Mouse (Mus musculus): ENCODE measurements around the gene Tcp11l1.

Tcp11l1 gene

GRCm38 (mm10) chr2:104711585-104712485 is at the start of gene Tcp11l1:
Gene Tcp11l1 (minus strand): TSS chr2:104712169.
- DNase-seq (ENCODE audit: low spot score): peak; percentile 27

- no peak for DNase-seq (ENCODE audit: low spot score)
Measured at GRCm38 (mm10) chr2:104750611-104751010, 38.6 kb upstream of the Tcp11l1 start.

- no peak for DNase-seq (ENCODE audit: low spot score)
Measured at GRCm38 (mm10) chr2:104748652-104749183, 36.7 kb upstream of the Tcp11l1 start.

- no peak for DNase-seq (ENCODE audit: low spot score)
Measured at GRCm38 (mm10) chr2:104746251-104746650, 34.3 kb upstream of the Tcp11l1 start.

- no peak for DNase-seq (ENCODE audit: low spot score)
Measured at GRCm38 (mm10) chr2:104743971-104744370, 32.0 kb upstream of the Tcp11l1 start.

- DNase-seq (ENCODE audit: low spot score): no peak
Measured at GRCm38 (mm10) chr2:104743160-104743559, 31.2 kb upstream of the Tcp11l1 start.

- DNase-seq (ENCODE audit: low spot score): peak; percentile 81
Measured at GRCm38 (mm10) chr2:104742741-104743064, 30.7 kb upstream of the Tcp11l1 start, which contains the start of gene Depdc7. Gene Depdc7 (minus strand): TSS chr2:104742878.

- no peak for DNase-seq (ENCODE audit: low spot score)
Measured at GRCm38 (mm10) chr2:104741896-104742740, 30.1 kb upstream of the Tcp11l1 start.

- no peak for DNase-seq (ENCODE audit: low spot score)
Measured at GRCm38 (mm10) chr2:104741015-104741758, 29.2 kb upstream of the Tcp11l1 start.

- DNase-seq (ENCODE audit: low spot score): no peak
Measured at GRCm38 (mm10) chr2:104740248-104740949, 28.4 kb upstream of the Tcp11l1 start.

GRCm38 (mm10) chr2:104739691-104740090 is 27.7 kb upstream of the Tcp11l1 start:
- DNase-seq (ENCODE audit: low spot score): no peak

- no peak for DNase-seq (ENCODE audit: low spot score)
Measured at GRCm38 (mm10) chr2:104736241-104736640, 24.3 kb upstream of the Tcp11l1 start.

- no peak for DNase-seq (ENCODE audit: low spot score)
Measured at GRCm38 (mm10) chr2:104732562-104733256, 20.7 kb upstream of the Tcp11l1 start.

GRCm38 (mm10) chr2:104732033-104732444 is 20.1 kb upstream of the Tcp11l1 start:
- DNase-seq (ENCODE audit: low spot score): peak; percentile 6

- no peak for DNase-seq (ENCODE audit: low spot score)
Measured at GRCm38 (mm10) chr2:104727369-104727768, 15.4 kb upstream of the Tcp11l1 start.

GRCm38 (mm10) chr2:104722021-104722420 is 10.1 kb upstream of the Tcp11l1 start:
- DNase-seq (ENCODE audit: low spot score): no peak

GRCm38 (mm10) chr2:104717827-104718226 is 5.9 kb upstream of the Tcp11l1 start:
- no peak for DNase-seq (ENCODE audit: low spot score)

- DNase-seq (ENCODE audit: low spot score): no peak
Measured at GRCm38 (mm10) chr2:104717231-104717735, 5.3 kb upstream of the Tcp11l1 start.

- DNase-seq (ENCODE audit: low spot score): no peak
Measured at GRCm38 (mm10) chr2:104716279-104716678, 4.3 kb upstream of the Tcp11l1 start, which contains the start of gene Pin1rt1. Gene Pin1rt1 (minus strand): TSS chr2:104716379.

GRCm38 (mm10) chr2:104714254-104714691 is 2.3 kb upstream of the Tcp11l1 start:
- DNase-seq (ENCODE audit: low spot score): no peak
